Mouse (Mus musculus) regulatory T cell (primary cell): ENCODE results near the gene Rin2.
"Not testable (repeated sequence)": the region's sequence is repeated elsewhere in the genome, so short reads cannot be mapped to it uniquely, and the experiment has no call there.

Source experiments
- in situ Hi-C: fragments of 300-600 bp; cut with MboI, MseI; formaldehyde crosslinking; loops from one replicate; pipeline ENCODE4 v1.15.1; 2025; ENCODE audit warnings: high pct_unique_total_duplicates

Rin2 gene

DNA sequence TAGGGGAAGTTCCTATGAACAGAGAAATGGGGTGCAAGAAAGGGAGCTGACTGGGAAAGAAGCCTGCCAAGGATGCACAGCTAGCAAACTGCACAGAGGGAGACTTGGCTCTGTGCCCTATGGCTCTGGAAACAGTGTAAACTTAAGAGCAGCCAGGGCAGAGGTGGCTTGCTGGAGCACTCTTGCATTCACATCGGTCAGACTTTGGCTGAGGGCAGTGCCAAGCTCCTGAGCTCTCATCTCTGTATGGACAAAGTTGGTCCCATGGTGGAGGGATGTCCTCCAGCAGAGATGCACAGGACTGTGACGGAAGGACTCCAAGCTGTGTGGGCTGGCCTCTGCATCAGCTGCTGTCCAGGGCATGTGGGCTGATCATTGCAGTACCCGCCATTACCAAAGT lies 8.5 kb downstream of the Rin2 start:
- in situ Hi-C loops: no loop called here

DNA sequence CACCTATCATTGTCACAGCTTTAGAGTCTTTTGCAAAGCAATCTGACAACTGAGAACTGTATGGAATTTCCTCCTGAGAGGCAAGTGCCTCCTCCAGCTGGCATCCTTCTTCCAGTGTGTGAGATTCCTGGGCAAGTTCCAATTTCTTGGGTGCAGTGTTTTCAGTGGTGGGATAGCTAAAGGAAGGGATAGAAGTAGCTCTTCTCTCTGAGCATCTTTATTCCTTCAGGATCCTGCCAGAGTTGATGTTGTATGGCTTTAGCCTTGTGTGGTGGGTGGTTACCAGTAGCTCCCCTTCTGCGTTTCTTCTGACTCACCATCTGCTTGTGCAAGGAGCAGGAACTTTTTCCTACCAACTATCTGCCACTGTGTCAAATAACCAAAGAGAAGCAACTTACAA lies 9.1 kb downstream of the Rin2 start:
- in situ Hi-C loops: no loop called here

DNA sequence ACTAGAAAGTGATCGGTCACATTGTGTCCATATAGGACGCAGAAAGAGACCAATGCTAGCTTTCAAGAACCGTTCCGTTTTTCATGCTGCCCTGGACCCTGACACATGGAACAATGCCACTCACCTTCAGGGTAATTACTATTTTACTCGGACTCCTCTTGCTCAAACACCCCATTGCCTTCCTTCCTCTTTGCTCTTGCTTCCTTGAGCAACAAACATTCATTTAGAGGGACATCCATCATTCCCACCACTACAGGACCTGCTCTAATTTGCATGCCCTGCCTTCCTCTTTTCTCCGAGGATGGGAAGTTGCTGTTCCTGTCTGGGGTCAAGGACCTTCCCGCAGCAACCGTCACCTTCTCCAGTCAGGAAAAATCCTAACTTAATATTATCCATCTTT lies 9.9 kb downstream of the Rin2 start:
- in situ Hi-C loops: no loop called here

DNA sequence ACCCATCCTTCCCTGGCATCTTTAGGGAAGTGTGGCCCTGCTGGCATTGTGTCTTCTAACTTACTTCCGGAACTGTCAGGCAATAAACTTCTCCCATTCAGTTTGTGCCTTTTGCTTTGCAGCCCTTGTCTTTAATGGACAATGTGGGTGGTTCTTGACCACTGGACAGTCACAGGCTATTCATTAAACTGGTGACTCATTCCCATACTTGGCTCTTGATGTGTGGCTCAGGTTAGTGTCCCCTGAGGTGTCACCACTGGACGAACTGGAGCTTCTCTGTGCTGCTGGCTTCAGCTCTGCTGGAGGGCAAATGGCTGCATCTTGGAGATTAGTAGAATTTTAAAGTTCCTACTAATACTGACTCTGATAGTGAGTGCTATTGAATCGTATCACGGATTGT lies 11.0 kb downstream of the Rin2 start:
- in situ Hi-C loops: no loop called here

DNA sequence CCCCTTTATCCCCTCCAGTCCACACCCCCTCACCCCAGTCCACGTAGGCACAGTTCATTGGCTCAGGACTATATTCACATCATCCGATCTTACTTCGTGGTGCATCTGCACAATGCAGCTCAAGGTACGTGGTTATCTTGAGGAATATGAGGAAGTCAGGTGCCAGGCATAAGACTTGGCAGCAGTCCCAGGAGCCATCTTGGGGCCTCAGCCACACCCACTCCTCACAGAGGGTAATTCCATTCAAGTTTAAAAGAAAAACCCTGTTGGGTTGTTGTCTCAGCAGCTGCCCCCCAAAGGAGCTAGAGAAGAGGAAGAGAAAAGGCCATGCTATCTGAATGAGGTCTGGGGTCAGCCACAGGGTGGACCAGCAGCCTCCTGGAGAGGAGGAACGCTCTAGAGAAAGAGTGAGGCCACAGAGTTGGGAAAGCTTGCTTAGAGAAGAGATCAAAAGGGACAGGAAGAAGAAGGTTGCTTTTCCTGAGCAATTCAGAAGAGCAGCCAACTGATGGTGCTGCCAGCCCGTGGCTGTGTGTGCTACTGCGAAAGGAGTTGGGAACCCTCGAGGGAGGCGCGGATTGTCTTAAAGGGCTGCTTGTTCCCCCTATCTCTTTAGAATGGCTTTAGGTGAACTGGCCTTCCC lies 16.5 kb downstream of the Rin2 start:
- in situ Hi-C loops: no loop called here

DNA sequence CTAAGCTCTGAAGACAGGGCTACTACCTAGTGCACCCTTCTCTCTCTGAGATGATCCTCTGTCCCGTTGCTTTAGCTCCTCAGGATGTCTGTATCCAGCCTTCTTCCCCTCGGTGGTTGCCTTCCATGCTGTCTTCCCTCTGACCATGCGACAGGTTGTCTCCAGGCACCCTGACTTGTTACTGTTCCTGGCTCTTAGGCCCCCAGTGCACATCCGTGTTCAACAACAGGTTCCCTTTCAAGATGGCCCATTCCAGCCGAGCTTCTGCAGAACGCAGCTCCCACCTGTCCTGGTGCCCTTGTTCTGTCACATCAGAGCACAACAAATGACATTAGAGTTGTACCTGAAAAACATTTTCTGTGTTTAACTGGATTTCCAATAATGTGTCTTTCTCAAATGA lies 22.1 kb downstream of the Rin2 start:
- in situ Hi-C loops: no loop called here

DNA sequence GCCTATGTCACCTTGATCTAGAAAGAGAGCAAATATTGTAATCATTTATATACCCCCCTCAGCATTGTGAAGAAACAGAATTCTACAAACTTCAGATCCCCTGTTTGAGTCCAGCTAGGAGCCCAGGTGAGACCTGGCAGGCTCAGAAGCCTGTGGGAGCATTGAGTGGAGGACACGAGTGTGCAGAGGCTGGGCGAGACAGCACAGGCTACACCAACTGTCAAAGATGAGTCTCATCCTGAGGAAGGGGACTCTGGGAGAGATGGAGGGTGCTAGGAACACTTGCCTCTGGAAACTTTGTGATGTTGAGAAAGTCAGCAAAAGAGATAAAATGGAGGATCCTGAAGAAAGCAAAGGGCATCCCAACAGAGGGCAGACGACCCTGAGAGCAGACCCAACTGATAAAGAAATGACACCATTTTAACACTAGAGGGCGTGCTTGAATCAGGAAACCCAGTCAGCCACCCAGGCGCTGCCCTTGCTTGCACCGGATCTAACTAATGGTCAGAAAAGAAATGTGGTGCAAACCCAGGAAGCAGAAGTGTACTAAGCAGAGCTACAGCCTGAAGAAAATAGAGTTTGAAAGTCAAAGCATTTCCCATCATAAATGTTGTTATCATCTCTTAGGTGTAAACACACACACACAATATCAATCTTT lies 24.5 kb downstream of the Rin2 start:
- in situ Hi-C loops: no loop called here

DNA sequence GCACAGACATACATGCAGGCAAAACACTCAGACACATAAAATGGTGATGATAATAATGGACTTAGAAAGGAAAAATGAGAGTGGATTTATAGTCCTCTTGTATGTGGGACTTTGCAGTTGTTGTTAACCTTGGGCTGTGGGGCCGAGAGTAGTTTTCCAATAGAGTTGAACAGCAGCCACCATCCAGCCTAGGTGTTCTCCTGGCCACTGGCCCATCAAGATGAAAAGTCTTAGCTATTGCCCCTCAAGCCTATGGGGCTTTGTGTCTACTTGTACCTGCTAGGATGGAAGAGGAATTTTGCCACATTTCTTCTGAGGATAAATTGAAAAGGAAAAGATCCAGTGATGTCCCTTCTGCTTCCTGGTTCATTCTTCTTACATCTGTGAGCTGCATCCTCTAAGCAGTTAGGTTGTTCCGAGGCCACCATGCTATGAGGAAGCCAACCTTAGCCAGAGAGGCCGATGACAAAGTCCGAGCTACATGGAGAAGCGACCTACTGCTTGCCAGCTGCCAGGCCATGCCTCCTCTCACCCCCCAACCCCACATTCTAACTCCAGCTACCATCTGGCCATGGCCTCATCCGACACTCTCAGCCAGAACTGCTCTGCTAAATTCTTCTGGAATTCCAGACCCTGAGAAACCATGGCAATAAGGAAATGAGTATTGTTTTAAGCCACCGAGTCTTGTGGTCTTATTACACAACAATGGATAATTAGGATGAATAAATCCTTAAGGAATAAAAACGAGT lies 25.4 kb downstream of the Rin2 start:
- in situ Hi-C loops: no loop called here

DNA sequence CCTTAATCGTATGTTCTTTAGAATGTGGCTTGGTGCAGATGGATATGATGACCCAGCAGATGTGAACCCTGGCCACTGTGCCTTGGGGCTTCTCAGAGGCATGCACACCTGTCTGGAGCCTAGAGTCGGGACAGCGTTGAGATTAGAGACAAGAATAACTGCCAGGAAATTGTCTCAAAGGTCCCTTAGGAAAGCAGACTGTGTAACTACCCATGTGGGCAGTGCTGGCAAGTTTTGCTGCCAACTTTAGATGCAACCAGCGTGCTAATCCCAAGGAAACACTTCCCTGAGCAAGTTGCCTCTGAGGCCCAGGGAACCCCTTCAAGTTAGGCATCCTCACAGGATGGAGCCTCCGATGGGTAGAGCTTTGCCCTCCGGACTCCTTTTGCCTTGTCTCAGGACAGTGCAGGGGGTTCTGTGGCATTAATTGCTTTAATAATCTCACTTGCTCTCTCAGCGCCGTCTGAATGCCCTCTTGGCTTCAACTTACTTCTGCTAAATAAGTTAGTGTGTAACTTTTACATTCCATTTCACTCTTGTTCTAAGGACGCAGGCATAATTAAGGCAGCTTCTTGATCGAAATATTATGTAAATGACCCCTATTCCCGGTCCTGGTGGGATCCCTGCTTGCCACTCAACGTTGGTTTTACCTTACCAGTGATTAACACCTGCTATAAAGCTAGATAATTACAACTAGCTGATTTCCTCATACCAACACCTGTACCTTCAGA lies 26.8 kb downstream of the Rin2 start:
- in situ Hi-C loops: no loop called here

DNA sequence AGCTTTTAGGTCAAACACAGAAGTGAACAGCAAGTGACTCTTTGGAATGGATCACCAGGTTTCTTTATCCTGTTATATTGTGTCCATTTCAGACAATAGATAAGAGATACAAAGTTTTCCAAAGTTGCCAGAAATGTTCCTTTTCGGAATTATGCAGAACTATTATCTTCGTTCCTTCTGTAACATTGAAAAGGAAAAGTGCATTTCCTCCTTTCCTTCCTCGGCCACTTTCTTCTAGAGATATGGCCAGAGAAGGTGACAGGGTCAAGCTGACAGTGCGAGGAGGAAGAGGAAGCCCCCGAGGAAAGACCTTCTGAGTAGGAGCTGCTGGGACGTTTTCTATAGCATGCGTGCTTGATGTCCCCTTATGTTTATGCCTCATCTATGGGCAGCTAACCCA lies 29.7 kb downstream of the Rin2 start:
- in situ Hi-C loops: no loop called here

DNA sequence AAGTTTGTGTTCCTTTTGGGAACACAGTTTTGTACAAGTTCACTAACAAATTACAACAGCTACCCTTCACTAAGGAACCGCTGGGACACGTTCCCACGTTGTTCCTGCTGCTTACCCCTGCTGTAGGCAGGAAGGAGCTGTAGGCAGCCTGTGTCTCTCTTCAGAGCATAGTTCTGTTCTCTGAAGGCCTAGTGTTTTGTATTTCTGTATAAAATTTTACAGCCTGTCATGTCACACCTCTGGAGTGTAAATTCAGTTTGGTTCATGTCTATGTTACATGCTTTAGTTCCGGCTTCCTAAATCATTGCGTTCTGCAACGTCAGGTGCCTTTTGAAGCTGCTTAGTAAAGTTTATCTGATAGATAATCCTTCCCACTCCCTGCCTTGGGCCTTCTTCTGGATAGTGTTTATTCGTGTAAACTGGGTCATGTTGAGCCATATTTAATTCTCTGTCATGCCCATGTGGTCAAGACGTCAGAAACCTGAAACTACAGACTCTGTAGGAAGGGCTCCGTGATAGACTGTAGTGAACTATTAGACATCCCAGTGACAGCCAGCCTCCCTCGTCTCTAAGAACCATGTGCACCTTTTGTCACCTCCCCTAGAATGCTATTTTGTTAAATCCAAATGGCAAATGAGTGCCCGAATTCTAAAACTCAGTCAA lies 34.8 kb downstream of the Rin2 start:
- in situ Hi-C loops: no loop called here

DNA sequence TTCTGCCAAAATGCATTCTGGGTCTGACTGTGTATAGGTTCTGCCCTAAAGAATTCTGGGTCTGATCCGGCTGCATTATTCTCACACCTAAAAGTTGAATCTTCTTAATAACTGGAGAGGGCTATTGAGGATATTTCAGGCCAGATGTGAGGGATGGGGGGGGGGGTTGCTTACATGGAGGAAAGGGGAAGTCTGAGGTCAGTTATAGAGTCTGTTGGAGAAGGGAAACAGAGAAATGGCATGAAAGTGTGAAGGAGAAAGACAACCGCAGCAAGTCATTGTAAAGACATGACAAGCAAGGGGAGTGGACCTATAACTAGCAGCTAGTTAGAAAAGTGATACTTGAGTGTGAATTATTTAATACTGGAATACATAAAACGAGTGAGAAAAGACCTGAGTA lies 36.5 kb downstream of the Rin2 start:
- in situ Hi-C loops: no loop called here

DNA sequence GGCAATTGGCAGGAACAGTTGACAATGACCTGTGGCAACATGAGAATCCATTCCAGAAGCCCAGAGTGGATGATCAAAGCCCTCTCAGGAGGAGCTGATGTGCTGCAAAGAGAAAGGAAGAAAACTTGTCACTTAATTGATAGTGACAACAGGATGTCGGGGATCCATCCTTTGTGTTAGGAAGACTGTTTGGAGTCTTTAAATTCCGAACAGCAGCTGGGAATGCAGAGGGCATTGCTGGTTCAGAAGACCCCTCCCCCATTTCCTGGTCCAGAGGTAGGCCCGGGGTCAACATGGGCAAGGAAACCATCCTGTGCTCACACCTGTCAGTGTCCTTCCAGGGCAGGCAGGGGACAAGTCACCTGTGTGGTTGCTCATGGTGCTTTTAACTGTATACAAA lies 37.0 kb downstream of the Rin2 start:
- in situ Hi-C loops: no loop called here

DNA sequence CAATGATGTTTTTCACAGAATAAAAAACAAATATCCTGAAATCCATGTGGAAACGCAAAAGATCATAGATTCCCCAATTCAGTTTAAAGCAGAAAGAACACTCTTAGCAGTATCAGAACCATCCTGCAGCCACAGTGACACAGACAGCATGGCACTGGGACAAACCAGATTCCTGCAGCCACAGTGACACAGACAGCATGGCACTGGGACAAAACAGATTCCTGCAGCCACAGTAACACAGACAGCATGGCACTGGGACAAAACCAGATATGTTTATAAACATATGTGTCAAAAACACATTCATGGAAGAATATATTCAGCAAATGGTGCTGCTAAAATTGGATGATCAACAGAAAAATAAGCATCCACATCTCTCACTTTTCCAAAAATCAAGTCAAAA lies 42.5 kb downstream of the Rin2 start:
- in situ Hi-C loops: no loop called here

DNA sequence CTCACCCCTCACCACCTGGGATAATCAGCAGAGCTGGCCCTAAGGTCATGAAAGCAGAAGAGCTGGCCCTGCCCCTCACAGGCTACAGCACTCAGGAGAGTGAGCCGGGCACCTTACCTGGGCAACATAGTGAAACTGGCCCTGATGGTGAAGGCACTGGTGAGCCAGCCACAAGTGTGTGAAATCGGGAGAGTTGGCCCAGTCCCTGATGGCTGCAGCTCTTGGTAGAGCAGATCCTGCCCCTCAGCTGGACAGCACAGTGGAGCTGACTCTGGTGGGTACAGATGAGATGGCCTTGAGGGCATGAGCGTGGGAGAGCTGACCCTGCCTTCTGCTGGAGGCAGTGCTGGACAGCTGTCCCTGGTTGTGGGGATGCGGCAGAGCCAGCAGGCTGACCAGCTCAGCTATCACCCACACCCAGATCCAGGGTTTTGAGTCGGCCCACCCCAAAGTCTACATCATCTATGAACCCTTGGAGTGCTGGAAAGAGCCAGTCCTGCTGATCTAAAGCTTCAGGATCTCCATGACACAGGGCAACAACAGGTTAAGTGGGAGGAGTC lies 43.7 kb downstream of the Rin2 start:
- in situ Hi-C loops: no loop called here

DNA sequence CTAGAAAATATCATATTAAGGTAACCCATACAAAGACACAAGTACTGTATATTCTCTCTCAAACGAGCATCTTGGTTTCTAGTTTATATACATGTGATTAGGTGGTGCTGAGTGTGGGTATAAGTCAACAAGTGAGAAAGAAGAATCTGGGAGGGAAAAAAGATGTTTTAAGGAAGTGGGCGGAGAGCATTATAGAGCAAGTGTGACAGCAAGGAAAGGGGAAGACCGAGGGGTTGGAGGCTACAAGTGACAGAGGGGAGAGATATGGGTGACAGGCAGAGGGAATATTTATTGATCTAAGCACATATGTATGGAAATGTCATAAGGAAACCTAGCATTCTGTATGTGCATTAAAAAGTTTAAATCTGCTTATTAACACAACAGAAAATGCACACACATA lies 45.1 kb downstream of the Rin2 start:
- in situ Hi-C loops: no loop called here

DNA sequence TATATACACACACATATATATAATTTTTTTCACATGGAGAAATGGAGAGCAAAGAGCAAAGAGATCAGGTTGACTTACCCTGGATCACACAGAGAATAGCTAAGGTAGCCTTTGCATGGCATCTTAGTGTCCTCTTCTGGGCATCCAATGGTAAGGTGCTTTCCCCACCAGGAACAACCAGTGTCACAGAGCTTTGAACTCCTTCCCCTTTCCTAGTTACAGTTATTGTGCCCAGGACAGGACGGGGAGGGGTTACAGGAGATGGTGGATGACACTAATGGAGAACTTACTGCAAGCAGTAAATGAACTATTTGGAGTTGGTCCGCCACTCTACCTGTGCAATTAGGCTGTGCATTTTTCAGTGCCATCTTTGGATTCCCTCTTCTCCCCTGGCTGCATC lies 45.7 kb downstream of the Rin2 start:
- in situ Hi-C loops: no loop called here

DNA sequence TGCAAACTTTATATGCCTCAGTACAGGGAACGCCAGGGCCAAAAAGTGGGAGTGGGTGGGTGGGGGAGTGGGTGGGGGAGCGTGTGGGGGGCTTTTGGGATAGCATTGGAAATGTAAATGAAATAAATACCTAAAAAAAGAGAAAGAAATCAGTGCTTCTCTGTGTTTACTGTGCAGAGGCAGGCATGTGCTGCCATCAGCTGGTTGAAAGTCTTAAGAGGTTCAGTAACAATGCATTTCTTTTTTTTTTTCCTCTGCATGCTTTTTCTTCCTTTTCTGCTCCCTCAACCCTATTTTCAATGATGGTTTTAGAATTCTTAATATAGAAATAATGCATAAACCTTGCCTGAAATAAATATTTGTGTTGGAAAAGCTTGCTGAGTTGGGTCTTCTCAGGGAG lies 47.3 kb downstream of the Rin2 start:
- in situ Hi-C loops: not testable (repeated sequence)

DNA sequence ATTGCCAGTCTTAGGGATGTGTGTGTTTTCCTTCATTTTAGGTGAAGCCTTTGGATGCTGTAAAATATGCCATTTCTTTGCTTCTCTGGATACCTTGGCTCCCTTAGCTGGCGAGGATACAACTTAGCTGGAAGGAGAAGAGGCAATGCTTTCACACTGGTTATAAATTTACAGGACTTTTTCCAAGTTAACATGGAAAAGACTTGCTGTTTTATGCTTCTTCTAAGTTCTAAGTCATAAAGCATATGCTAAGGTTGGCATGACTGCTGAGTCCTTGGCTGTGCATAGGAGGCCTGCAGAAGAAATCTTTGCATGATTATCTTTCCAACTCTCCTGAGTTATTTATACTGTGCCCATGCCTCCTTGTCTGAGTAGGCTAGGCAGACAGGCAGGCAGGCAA lies 49.3 kb downstream of the Rin2 start:
- in situ Hi-C loops: no loop called here

DNA sequence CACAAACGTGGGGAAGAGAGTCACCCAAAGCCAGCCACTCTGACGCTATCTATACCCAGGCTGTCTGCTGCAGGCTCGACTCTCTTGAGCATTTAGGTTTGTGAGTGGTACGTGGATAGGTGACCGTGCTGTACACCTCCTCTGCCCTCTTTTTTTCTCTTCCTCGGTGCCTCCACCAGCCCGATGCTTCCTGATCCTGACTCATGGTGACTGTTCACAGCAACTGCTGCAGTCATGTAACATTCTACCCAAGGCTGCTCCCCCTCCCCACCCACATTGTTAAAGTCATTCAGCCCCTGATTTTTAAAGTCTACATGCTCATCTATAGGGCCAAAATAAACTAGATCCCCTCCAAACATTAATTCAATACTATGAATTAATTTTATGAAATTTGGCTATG lies 54.4 kb downstream of the Rin2 start:
- in situ Hi-C loops: no loop called here

DNA sequence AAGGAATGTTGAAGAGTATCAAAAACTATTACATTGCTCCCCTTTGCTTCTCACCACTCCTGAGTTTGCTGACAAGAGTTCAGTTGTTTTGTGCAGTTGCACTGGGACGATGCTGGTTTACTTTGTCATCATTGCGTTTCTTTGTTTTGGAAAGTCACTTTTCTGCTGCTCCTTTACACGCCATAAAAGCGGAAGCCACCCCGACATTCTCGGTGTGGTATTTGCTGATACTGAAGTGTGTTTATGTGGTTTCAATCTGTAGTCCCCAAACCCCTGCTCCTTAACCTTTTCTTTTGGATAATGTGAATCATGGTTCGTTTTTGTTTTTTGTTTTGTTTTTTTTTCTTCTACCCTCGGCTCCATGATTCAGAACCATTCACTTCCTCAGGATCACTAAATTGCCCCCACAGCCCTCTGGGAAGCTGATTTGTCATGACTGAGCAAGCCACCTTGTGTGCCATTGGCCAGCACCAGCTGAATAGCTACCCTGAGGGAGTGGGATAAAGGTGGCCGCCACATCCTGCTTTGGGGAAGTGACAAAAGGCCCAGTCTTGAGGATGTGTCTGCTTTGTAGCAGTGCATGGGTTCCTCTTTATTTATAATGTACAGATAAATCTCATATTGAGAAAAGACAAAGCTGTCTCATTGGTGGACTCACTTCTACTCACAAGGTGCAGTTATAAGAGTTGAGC lies 55.3 kb downstream of the Rin2 start:
- in situ Hi-C loops: no loop called here
